Mouse (Mus musculus): Measurements from ENCODE around the gene Trim21.

DNA sequence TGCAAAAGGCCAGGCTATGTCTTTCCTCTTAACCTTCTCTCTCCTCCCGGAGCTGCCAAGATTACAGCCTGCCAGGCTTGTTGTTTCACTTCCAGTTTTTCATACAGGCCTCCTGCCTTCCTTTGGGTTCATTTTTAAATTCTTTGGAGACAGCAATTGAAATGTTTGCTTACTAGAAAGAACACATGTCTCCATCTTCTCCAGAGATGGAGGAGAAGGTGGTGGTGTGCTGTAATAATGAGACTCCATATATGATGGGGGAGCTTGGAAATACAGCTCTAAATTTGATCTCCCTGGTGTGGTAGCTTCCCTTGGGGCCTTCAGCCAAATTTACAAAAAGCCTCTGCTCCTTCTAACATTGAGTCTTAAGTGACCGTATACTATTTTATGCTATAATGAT lies 24.7 kb downstream of the Trim21 start, which contains the start of gene Olfr548-ps1:
- no peak for TF ChIP-seq CTCF (IDR thresholded peaks at IDR 0.05; ENCODE audit: low read depth)
- TF ChIP-seq EP300 (IDR thresholded peaks at IDR 0.05; ENCODE audit: low read depth): no peak
